Mouse (Mus musculus): Measurements from ENCODE around the gene Cd300lg.

Gene Cd300lg

GRCm38 (mm10) chr11:102101219-102101618 lies 59.9 kb downstream of the Cd300lg start, which contains the start of gene Ppy:
Ppy (minus strand) TSS chr11:102101319.
- DNase-seq (ENCODE audit: low spot score): no peak

GRCm38 (mm10) chr11:102102485-102103258 lies 61.4 kb downstream of the Cd300lg start:
- DNase-seq (ENCODE audit: low spot score): peak; percentile 62
